Mouse (Mus musculus): ENCODE measurements around the gene Traf4. TPM values are rescaled to one million over a fixed set of nuclear protein-coding genes. Genes with fewer than 3 reads are reported as not detected.

Gene Traf4
- polyA plus RNA-seq, 1 experiment, result not detected

DNA sequence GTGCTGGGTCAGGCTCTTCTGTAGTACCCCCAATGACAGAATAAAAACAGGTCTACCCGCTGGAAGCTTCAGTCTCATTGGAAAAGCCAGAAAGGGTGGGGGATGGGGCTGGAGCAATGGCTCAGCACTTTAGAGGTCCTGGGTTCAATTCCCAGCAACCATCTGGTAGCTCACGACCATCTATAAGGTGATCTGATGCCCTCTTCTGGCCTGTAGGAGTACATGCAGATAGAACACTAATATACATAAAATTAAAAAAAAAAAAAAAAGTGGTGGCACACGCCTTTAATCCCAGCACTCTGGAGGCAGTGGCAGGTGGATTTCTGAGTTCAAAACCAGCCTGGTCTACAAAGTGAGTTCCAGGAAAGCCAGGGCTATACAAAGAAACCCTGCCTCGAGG is 5.9 kb upstream of the Traf4 start:
- no peak for TF ChIP-seq POLR2A (IDR thresholded peaks at IDR 0.05; ENCODE audit: insufficient read depth, low read depth, low read length)
- TF ChIP-seq CTCF (IDR thresholded peaks at IDR 0.05; ENCODE audit: insufficient read depth, low read depth, low read length), result no peak
- H3K4me1 ChIP-seq (ENCODE audit: control insufficient read depth, insufficient read depth, low read length), result no peaks in the 10 kb centered on the region
- no peak overlapping the region for H3K27ac ChIP-seq (ENCODE audit: insufficient read depth, low read depth, low read length)
- no peak overlapping the region for H3K4me3 ChIP-seq (ENCODE audit: insufficient read depth, low read depth, low read length)
- 67% methylated on average over 4 of the region's 4 CpGs for WGBS

DNA sequence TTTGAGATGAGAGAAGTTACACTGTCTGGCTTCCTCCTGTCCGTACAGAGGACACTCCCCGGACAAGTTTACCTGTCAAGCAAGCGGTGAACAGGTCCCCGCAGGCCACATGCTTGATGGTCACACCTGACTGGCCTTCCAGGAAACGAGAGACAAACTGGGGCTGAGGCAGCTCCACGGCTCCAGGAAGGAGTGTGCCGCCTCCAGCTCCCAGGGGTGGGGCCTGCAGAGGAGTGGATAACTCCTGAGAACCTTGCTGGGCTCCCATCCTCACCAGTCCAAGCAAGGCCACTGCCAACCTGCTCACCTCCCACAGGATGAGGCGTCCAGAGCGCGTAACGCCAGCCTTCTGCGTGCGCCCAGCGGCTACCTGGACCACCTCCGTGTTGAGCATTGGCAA is 4.9 kb upstream of the Traf4 start:
- no peak for TF ChIP-seq CTCF (IDR thresholded peaks at IDR 0.05; ENCODE audit: insufficient read depth, low read depth, low read length)
- Histone ChIP-seq H3K4me3 (ENCODE audit: insufficient read depth, low read depth, low read length) (no peak overlapping the region), H3K4me1 (ENCODE audit: control insufficient read depth, insufficient read depth, low read length) (peaks cover 6% of the 10 kb centered on the region), H3K27ac (ENCODE audit: insufficient read depth, low read depth, low read length) (no peak overlapping the region)
- 95% methylated on average over 15 of the region's 15 CpGs for WGBS

DNA sequence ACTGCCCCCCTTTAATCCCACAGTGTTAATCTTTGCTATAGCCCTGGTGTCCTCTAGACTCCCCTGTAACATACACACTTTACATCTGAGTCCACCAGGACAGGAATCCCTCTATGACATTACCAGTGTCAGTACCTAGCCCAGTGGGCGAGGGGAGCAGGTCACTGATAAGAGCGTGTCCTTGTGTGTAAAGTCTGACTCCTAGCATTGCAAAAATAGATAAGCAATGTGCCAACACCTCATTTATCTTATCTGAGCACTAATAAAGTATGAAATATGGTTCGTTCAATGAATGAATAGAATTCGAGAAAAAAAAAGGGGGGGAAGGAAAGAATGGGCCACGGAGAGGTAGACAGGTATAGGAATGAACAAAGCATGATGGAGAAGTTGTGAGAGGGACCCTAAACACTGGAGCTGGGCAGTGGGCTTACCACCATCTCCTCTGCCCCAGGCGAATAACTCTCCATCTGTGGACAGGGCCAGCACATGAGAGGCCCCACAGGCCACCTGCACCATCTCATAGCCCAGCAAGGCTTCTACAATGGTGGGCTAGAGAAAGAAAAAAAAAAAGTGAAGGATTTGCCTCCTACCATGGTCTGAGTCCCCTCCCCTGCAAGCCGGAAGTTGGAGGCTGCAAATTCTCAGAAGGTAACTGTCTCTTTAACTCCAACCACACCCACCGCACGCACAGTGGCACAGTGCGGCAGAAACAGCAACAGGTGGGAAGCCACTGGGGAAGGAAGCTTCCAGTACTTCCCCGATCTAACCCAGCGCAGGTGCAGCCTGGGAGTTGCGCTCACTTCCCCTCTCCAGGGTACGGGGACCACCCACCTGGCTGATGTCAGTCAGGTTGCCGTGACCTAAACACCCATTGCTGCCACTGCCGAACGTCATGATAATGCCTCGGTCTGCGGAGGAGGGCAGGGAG is 3.4 kb upstream of the Traf4 start:
- 60% methylated on average over 19 of the region's 19 CpGs for WGBS
- Histone ChIP-seq H3K27ac (ENCODE audit: insufficient read depth, low read depth, low read length) (no peak overlapping the region), H3K4me1 (ENCODE audit: control insufficient read depth, insufficient read depth, low read length) (peaks cover 18% of the 10 kb centered on the region), H3K4me3 (ENCODE audit: insufficient read depth, low read depth, low read length) (no peak overlapping the region)
- no peak for TF ChIP-seq CTCF (IDR thresholded peaks at IDR 0.05; ENCODE audit: insufficient read depth, low read depth, low read length)
- TF ChIP-seq POLR2A (IDR thresholded peaks at IDR 0.05; ENCODE audit: insufficient read depth, low read depth, low read length), result no peak

DNA sequence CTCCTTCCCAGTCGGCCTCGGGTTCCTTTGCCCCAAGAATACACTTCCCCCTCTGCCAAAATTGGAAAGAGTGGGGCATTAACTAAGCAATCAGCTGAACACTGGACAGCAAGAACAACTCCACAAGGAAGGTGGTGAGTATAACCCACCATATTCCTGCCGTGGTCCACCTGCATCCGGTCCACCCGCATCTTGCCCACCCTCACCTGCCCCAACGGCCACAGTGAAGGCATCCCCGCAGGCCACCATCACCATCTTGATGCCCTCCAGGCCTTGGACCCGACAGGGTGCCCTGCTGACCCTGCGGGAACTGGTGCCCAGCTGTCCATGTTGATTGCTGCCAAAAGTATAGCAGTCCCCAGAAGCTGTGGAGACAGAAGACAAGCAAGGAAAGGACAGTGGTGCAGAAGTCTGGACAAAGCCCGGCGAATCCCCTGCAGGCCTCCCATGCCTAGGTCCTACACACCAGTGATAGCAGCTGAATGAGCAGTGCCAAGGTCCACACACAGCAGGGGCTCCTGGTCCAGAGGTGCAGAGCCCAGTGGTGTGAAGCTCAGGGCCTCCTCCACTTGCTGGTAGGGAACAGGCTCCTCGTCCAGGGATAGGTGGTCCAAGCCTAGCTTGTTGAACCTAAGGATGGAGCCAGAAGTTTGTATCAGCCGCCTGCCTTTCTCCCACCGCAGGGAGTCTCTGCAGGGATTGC is 2.0 kb upstream of the Traf4 start:
- Histone ChIP-seq H3K27ac (ENCODE audit: insufficient read depth, low read depth, low read length) (no peak overlapping the region), H3K4me1 (ENCODE audit: control insufficient read depth, insufficient read depth, low read length) (peaks cover 27% of the 10 kb centered on the region), H3K4me3 (ENCODE audit: insufficient read depth, low read depth, low read length) (no peak overlapping the region)
- TF ChIP-seq CTCF (IDR thresholded peaks at IDR 0.05; ENCODE audit: insufficient read depth, low read depth, low read length), result no peak
- TF ChIP-seq POLR2A (IDR thresholded peaks at IDR 0.05; ENCODE audit: insufficient read depth, low read depth, low read length), result no peak
- 92% methylated on average over 14 of the region's 14 CpGs for WGBS

DNA sequence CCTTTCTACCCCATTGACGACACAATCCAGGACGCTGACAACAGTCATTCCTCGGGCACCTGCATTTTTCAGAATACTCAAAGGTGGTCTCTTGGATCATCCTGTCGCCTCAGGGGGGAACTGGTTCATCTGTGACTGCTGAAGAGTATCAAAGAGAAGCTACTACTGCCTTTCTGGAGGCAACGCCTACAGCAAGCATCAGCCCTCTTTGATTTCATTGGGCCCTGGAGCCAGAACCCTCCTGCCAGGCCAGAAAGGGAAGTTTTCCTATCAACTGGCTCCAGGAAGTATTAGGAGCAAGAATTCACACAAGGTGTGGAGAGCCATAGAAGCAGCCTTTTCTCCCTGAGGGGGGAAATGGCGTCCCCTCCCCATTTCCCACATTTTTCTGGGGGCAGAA is 1.3 kb upstream of the Traf4 start:
- TF ChIP-seq CTCF (IDR thresholded peaks at IDR 0.05; ENCODE audit: insufficient read depth, low read depth, low read length), result no peak
- no peak for TF ChIP-seq POLR2A (IDR thresholded peaks at IDR 0.05; ENCODE audit: insufficient read depth, low read depth, low read length)
- 90% methylated on average over 6 of the region's 6 CpGs for whole genome bisulfite sequencing
- no peak overlapping the region for H3K4me3 ChIP-seq (ENCODE audit: insufficient read depth, low read depth, low read length)
- H3K4me1 ChIP-seq (ENCODE audit: control insufficient read depth, insufficient read depth, low read length), result peaks cover 33% of the 10 kb centered on the region
- H3K27ac ChIP-seq (ENCODE audit: insufficient read depth, low read depth, low read length), result no peak overlapping the region

DNA sequence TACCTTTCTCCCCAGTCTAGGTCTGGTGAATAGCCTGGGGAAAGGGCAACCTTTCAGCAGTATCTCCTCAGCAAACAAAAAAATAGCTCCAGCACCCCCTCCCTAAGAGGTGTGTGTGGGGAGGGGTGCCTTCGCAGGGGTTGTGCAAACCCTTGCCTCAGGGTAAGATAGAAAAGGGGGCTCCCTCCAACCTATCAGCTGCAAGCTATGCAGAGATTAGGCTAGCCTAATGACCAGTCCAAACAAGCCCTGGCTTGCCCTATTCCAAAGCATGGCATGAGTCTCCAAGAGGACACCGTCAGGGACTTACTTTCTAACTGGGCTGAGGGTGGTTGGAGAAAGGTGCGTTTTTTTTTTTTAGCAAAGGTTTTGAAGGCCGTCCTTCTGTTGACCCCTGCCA is 772 bp upstream of the Traf4 start:
- Histone ChIP-seq H3K27ac (ENCODE audit: insufficient read depth, low read depth, low read length) (no peak overlapping the region), H3K4me1 (ENCODE audit: control insufficient read depth, insufficient read depth, low read length) (peaks cover 33% of the 10 kb centered on the region), H3K4me3 (ENCODE audit: insufficient read depth, low read depth, low read length) (no peak overlapping the region)
- TF ChIP-seq CTCF (IDR thresholded peaks at IDR 0.05; ENCODE audit: insufficient read depth, low read depth, low read length), result no peak
- WGBS, result 60% methylated on average over 4 of the region's 4 CpGs

DNA sequence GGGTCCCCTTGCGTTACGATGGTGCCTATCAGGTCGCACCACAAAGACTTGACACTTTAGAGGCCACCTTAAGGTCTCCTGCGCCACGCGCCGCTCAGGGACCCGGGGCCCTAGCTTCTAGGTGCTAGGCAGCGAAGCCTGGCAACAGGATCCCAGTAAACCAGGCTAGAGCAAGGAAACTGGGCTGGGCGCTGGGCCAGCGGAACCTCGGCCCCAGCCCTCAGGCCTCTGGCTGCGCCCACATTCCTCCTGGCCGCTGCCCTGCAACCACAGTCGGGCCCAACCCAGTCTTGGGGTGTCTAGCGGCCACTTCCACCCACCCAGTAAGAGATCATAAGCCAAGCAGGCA is 346 bp upstream of the Traf4 start:
- Histone ChIP-seq H3K4me3 (ENCODE audit: insufficient read depth, low read depth, low read length) (peak overlapping the region; percentile 78), H3K4me1 (ENCODE audit: control insufficient read depth, insufficient read depth, low read length) (peaks cover 33% of the 10 kb centered on the region), H3K27ac (ENCODE audit: insufficient read depth, low read depth, low read length) (no peak overlapping the region)
- WGBS, result 2% methylated on average over 16 of the region's 16 CpGs
- TF ChIP-seq POLR2A (IDR thresholded peaks at IDR 0.05; ENCODE audit: insufficient read depth, low read depth, low read length), result no peak
- no peak for TF ChIP-seq CTCF (IDR thresholded peaks at IDR 0.05; ENCODE audit: insufficient read depth, low read depth, low read length)

DNA sequence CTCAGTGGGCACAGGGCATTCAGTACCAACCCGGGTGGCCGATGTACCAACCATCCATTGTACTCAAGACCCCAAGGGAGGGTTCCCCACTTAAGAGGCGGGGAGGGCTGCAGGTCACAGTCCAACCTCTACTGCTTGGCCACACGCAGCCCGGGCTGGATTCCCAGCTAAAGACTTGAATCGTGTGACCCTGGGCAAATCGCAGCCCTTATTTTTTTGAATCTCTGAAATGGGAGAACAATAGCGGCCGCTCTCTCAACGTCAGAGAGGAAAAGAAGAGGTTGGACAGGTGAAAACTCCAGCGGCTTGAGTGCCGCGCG is 825 bp downstream of the Traf4 start:
- H3K27ac ChIP-seq (ENCODE audit: insufficient read depth, low read depth, low read length), result peak overlapping the region; percentile 65
- 2% methylated on average over 14 of the region's 14 CpGs for WGBS
- TF ChIP-seq POLR2A (IDR thresholded peaks at IDR 0.05; ENCODE audit: insufficient read depth, low read depth, low read length) (no peak), CTCF (IDR thresholded peaks at IDR 0.05; ENCODE audit: insufficient read depth, low read depth, low read length) (no peak)

More for the DNA sequence above, 825 bp downstream of the Traf4 start:
- Histone ChIP-seq H3K4me1 (ENCODE audit: control insufficient read depth, insufficient read depth, low read length) (peaks cover 33% of the 10 kb centered on the region), H3K4me3 (ENCODE audit: insufficient read depth, low read depth, low read length) (peak overlapping the region; percentile 78)
